Mouse (Mus musculus) midbrain, postnatal 0 days (tissue): ENCODE results near the gene Fam107a. TPM values are rescaled to one million over a fixed set of nuclear protein-coding genes. Genes with fewer than 3 reads are reported as not detected.
A peak's percentile ranks its signal among the peaks of the same experiment; 100 is the strongest.
"Not testable (repeated sequence)": the region's sequence is repeated elsewhere in the genome, so short reads cannot be mapped to it uniquely, and the experiment has no call there.

Source experiments
- ATAC-seq: fragments of 200-750 bp; cut with Nextera tagmentation; 2 replicates; pipeline ENCODE4 v1.8.0; 2017; ENCODE audit warnings: moderate number of reproducible peaks, mild to moderate bottlenecking, moderate TSS enrichment, moderate library complexity; ENCODE audit not compliant: low FRiP score
- DNase-seq: peaks from one replicate; pipeline ENCODE4 v3.0.0-alpha.2; 2015; ENCODE audit warnings: low spot score
- H3K27ac ChIP-seq: fragments of 300-500 bp; sonication (generic); 2 replicates; pipeline ENCODE4 v1.5.1; 2014; ENCODE audit warnings: low read depth, mild to moderate bottlenecking, low read length, mixed read lengths
- H3K27me3 ChIP-seq: fragments of 300-500 bp; sonication (generic); 2 replicates; pipeline ENCODE4 v1.6.1; 2014; ENCODE audit warnings: low read length, control low read depth, mixed read lengths; ENCODE audit not compliant: insufficient read depth
- H3K36me3 ChIP-seq: fragments of 300-500 bp; sonication (generic); 2 replicates; pipeline ENCODE4 v1.6.1; 2014; ENCODE audit warnings: low read length, control low read depth, mixed read lengths; ENCODE audit not compliant: insufficient read depth
- H3K4me1 ChIP-seq: fragments of 300-500 bp; sonication (generic); 2 replicates; pipeline ENCODE4 v1.6.1; 2014; ENCODE audit warnings: mild to moderate bottlenecking, control low read depth, antibody characterized with exemption, low read length, mixed read lengths; ENCODE audit not compliant: insufficient read depth
- H3K4me2 ChIP-seq: fragments of 300-500 bp; sonication (generic); 2 replicates; pipeline ENCODE4 v1.6.1; 2014; ENCODE audit warnings: low read depth, mild to moderate bottlenecking, low read length, mixed read lengths; ENCODE audit not compliant: poor library complexity, severe bottlenecking
- H3K4me3 ChIP-seq: fragments of 300-500 bp; sonication (generic); 2 replicates; pipeline ENCODE4 v1.5.1; 2014; ENCODE audit warnings: low read depth, mild to moderate bottlenecking, low read length, moderate library complexity
- H3K9ac ChIP-seq: fragments of 300-500 bp; sonication (generic); replicated peaks from 2 replicates; pipeline ENCODE4 v1.6.1; 2014; ENCODE audit warnings: mild to moderate bottlenecking, low read length, moderate library complexity, mixed read lengths; ENCODE audit not compliant: poor library complexity, severe bottlenecking
- H3K9me3 ChIP-seq: fragments of 300-500 bp; sonication (generic); 2 replicates; pipeline ENCODE4 v1.6.1; 2016; ENCODE audit warnings: low read length, control low read depth
- CTCF ChIP-seq: IDR thresholded peaks from 2 replicates; pipeline ENCODE4 v1.5.1; 2016; ENCODE audit warnings: antibody characterized with exemption, mild to moderate bottlenecking
- WGBS: fragments of 180-500 bp; shearing (Covaris S2); extraction: QIAGEN DNeasy Blood & Tissue Kit; methylation state at CpG from one replicate; pipeline ENCODE4 v1.1.7; 2014; 5-methylcytosine and 5-hydroxymethylcytosine counted together
- polyA plus RNA-seq: library from polyadenylated mRNA; unstranded; fragments of >200 nt; fragmentation: Nextera tagmentation; extraction: Ambion mirVana; gene quantifications from 2 replicates; pipeline ENCODE4 v1.2.1, GENCODE M21; 2015
- total RNA-seq: library from RNA; depleted of rRNA; stranded (reverse); fragments of >200 nt; gene quantifications from 2 replicates; pipeline ENCODE4 v1.2.3, GENCODE M21; 2014

Gene Fam107a
- total and polyA plus RNA-seq, 2 experiments from 2014 or later, result 1.4 to 14.6 TPM

DNA sequence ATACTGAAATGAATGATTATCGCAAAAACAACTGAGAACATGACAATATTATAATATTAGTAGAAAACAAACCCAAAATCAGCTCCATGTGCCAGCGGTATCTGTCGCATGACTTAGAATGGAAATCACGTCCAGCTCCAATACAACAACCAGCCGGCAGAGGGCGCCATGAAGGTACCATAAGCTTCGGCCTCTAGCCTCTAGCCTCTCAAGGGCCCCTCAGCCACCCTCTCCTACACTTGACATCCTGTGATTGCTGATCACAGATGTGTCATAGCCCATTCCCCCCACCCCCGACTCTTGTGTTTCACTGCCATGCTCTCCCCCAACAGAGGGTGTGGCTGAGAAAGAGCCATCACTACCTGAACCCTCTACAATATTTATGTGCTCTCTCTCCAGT, 17.5 kb downstream of the Fam107a start:
- 34% methylated on average over 8 of the region's 8 CpGs for WGBS
- no peak overlapping the region for H3K4me3 ChIP-seq
- H3K4me2 ChIP-seq, result no peak overlapping the region
- peak; percentile 60 for TF ChIP-seq CTCF
- no peak overlapping the region for H3K9ac ChIP-seq
- no peak overlapping the region for H3K27ac ChIP-seq
- DNase-seq, result peak; percentile 22
- no peaks in the 10 kb centered on the region for H3K36me3 ChIP-seq
- no peaks in the 10 kb centered on the region for H3K4me1 ChIP-seq
- no peaks in the 10 kb centered on the region for H3K27me3 ChIP-seq
- ATAC-seq, result no peak
- no peaks in the 10 kb centered on the region for H3K9me3 ChIP-seq

DNA sequence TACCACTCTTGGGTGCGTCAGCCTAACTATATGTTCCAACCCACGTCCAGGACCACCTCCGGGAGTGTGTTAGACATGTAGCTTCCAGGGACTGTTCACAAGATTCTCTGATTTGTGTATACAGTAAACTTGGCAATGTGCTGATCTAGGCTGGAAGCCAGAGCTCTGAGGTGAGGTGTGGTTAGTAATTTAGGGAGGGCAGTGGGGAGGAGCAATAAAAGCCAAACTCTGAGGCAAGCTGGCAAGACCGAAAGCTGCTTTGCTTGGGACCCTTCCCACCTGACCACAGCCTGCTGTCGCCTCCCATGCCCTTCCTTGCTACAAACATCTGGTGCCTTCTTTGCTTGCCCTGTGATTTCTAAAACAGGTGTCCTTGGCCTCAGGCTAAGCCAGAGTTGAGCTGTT, 19.9 kb downstream of the Fam107a start:
- Histone ChIP-seq H3K4me3 (no peak overlapping the region), H3K36me3 (no peaks in the 10 kb centered on the region), H3K4me2 (no peak overlapping the region), H3K27ac (no peak overlapping the region), H3K27me3 (no peaks in the 10 kb centered on the region), H3K9me3 (no peaks in the 10 kb centered on the region), H3K4me1 (no peaks in the 10 kb centered on the region), H3K9ac (no peak overlapping the region)
- DNase-seq, result no peak
- no peak for TF ChIP-seq CTCF
- ATAC-seq, result no peak
- 82% methylated on average over 5 of the region's 5 CpGs for WGBS

DNA sequence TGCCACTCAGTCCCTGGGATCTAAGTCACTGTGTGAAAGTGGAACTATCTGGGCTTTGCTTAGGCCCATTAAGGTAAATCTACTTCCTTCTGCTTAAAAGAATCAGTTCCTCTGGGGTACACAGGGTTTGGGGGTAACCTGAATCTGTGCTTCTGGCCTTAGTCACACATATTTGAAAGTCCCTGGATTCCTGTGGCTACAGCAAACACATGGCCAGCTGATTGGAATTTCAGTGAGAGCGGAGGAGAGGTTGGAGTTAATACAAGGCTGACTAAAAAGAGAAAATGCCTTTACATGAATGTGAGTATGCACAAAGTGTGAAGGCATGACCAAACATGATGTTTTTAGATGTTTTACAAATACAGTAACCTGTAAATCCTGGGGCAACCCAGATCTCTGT, 23.6 kb downstream of the Fam107a start:
- WGBS, result 94% methylated on average over 1 of the region's 1 CpGs
- no peak for TF ChIP-seq CTCF
- Histone ChIP-seq H3K36me3 (no peaks in the 10 kb centered on the region), H3K4me3 (no peak overlapping the region), H3K27ac (no peak overlapping the region), H3K4me1 (no peaks in the 10 kb centered on the region), H3K27me3 (no peaks in the 10 kb centered on the region), H3K4me2 (no peak overlapping the region), H3K9ac (no peak overlapping the region), H3K9me3 (peaks cover 5% of the 10 kb centered on the region; the same call in 1 of the 2 replicates)
- ATAC-seq (no peak), DNase-seq (no peak)

- H3K27me3 ChIP-seq, H3K9me3 ChIP-seq, H3K4me1 ChIP-seq, H3K4me3 ChIP-seq, H3K36me3 ChIP-seq, H3K4me2 ChIP-seq, H3K27ac ChIP-seq, H3K9ac ChIP-seq, DNase-seq: not testable (repeated sequence)
- peak; percentile 70; the same call in 1 of the 2 replicates for ATAC-seq
- WGBS, result 82% methylated on average over 5 of the region's 5 CpGs
Observed at GRCm38 (mm10) chr14:8286595-8286994, 31.2 kb downstream of the Fam107a start.

- no peak overlapping the region for H3K27ac ChIP-seq
- no peaks in the 10 kb centered on the region for H3K27me3 ChIP-seq
- H3K9ac ChIP-seq, result no peak overlapping the region
- H3K36me3 ChIP-seq, result no peaks in the 10 kb centered on the region
- TF ChIP-seq CTCF, result no peak
- H3K4me2 ChIP-seq, result no peak overlapping the region
- H3K4me3 ChIP-seq, result no peak overlapping the region
- no peaks in the 10 kb centered on the region for H3K9me3 ChIP-seq
- ATAC-seq (no peak), DNase-seq (no peak)
- no peaks in the 10 kb centered on the region for H3K4me1 ChIP-seq
Observed at GRCm38 (mm10) chr14:8283784-8284183, 34.0 kb downstream of the Fam107a start.

GRCm38 (mm10) chr14:8271281-8271680, 46.5 kb downstream of the Fam107a start:
- H3K27ac ChIP-seq, DNase-seq, H3K9me3 ChIP-seq, H3K27me3 ChIP-seq, H3K4me3 ChIP-seq, H3K4me2 ChIP-seq, H3K9ac ChIP-seq, ATAC-seq, H3K4me1 ChIP-seq, H3K36me3 ChIP-seq: not testable (repeated sequence)
- 89% methylated on average over 8 of the region's 8 CpGs for WGBS
